Mouse (Mus musculus): Measurements from ENCODE around the gene Nsun2.

The Nsun2 gene

GRCm38 (mm10) chr13:69523444-69524157 lies 9.9 kb upstream of the Nsun2 start:
- in situ Hi-C loops (cut with MboI): loop anchor here (25.0 kb wide), 1 partner anchor 289 kb away; the partner anchor contains the start of gene Med10

- in situ Hi-C loops (cut with MboI): loop anchor here (25.0 kb wide), 1 partner anchor 288 kb away; the partner anchor contains the start of gene Med10
Measured at GRCm38 (mm10) chr13:69524158-69524530, 9.4 kb upstream of the Nsun2 start.

- in situ Hi-C loops (cut with MboI): no loop called here
Measured at GRCm38 (mm10) chr13:69525867-69526266, 7.7 kb upstream of the Nsun2 start.

GRCm38 (mm10) chr13:69528531-69528930 lies 5.0 kb upstream of the Nsun2 start:
- in situ Hi-C loops (cut with MboI): no loop called here

GRCm38 (mm10) chr13:69530156-69530555 lies 3.4 kb upstream of the Nsun2 start:
- in situ Hi-C loops (cut with MboI): no loop called here

- in situ Hi-C loops (cut with MboI): no loop called here
Measured at GRCm38 (mm10) chr13:69530951-69531350, 2.6 kb upstream of the Nsun2 start.

GRCm38 (mm10) chr13:69531431-69531830 lies 2.1 kb upstream of the Nsun2 start:
- in situ Hi-C loops (cut with MboI): no loop called here

GRCm38 (mm10) chr13:69532101-69532892 lies 1.2 kb upstream of the Nsun2 start:
- in situ Hi-C loops (cut with MboI): no loop called here

- in situ Hi-C loops (cut with MboI): no loop called here
Measured at GRCm38 (mm10) chr13:69532893-69533404, 597 bp upstream of the Nsun2 start.

GRCm38 (mm10) chr13:69534334-69534653 lies 748 bp downstream of the Nsun2 start, which contains the start of gene Tent4a:
Tent4a (minus strand) TSS chr13:69534617.
- in situ Hi-C loops (cut with MboI): no loop called here

- in situ Hi-C loops (cut with MboI): no loop called here
Measured at GRCm38 (mm10) chr13:69534654-69535551, 1.4 kb downstream of the Nsun2 start.

- in situ Hi-C loops (cut with MboI): no loop called here
Measured at GRCm38 (mm10) chr13:69536021-69536420, 2.5 kb downstream of the Nsun2 start.

- in situ Hi-C loops (cut with MboI): no loop called here
Measured at GRCm38 (mm10) chr13:69537366-69537765, 3.8 kb downstream of the Nsun2 start.

- in situ Hi-C loops (cut with MboI): no loop called here
Measured at GRCm38 (mm10) chr13:69538327-69538726, 4.8 kb downstream of the Nsun2 start.

- in situ Hi-C loops (cut with MboI): no loop called here
Measured at GRCm38 (mm10) chr13:69541209-69541608, 7.7 kb downstream of the Nsun2 start.

GRCm38 (mm10) chr13:69541776-69542175 lies 8.2 kb downstream of the Nsun2 start:
- in situ Hi-C loops (cut with MboI): no loop called here

GRCm38 (mm10) chr13:69542571-69543352 lies 9.2 kb downstream of the Nsun2 start:
- in situ Hi-C loops (cut with MboI): no loop called here

- in situ Hi-C loops (cut with MboI): no loop called here
Measured at GRCm38 (mm10) chr13:69543595-69543994, 10.0 kb downstream of the Nsun2 start.

GRCm38 (mm10) chr13:69545019-69545418 lies 11.5 kb downstream of the Nsun2 start:
- in situ Hi-C loops (cut with MboI): no loop called here

GRCm38 (mm10) chr13:69547488-69548180 lies 14.1 kb downstream of the Nsun2 start:
- in situ Hi-C loops (cut with MboI): no loop called here
